7 mouse cellular contexts compared by ENCODE assay signal in the genomic region with DNA sequence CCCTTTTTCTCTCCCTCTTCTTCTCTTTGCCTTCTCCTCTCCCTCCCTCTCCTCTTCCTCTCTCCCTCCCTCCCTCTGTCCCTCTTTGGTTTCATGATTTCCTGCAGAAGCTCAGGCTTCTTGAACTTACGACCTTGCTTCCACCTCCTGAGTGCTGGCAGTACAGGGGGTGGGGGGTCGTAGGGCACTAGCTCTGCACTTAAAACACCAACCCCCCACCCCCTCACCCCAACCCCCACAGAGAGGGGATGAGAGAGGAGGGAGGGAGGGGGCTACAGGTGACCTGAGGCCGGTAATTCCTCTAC. TPM values are rescaled to one million over a fixed set of nuclear protein-coding genes. Genes with fewer than 3 reads are reported as not detected.
DNase-seq lines count a peak whose midpoint lies in the region; ATAC-seq and TF ChIP-seq lines count a peak whose summit lies in the region.

No protein-coding gene starts in this region.

- no peaks in the 10 kb centered on the region for H3K4me1 ChIP-seq in spleen, adult 2 months (ENCODE audit: control insufficient read depth, insufficient read depth, insufficient read length)
- peaks cover 12% of the 10 kb centered on the region for H3K4me1 ChIP-seq in forebrain, embryonic 12.5 days
- 0 out of 2 replicates have a peak, but pooled peaks cover 7% of the 10 kb centered on the region for H3K4me1 ChIP-seq in liver, embryonic 11.5 days (replicated peaks; ENCODE audit: control insufficient read depth, insufficient read depth, low read length)

- H3K4me2 ChIP-seq in forebrain, embryonic 12.5 days: peak overlapping the region; percentile 83
- H3K4me2 ChIP-seq in liver, embryonic 11.5 days: peak overlapping the region; percentile 80

- 0% methylated on average over 3 of the region's 3 CpGs for WGBS in spleen, adult 2 months
- 1% methylated on average over 3 of the region's 3 CpGs for WGBS in forebrain, embryonic 12.5 days
- WGBS in liver, embryonic 11.5 days: 1% methylated on average over 3 of the region's 3 CpGs

- H3K27ac ChIP-seq in spleen, adult 2 months (ENCODE audit: insufficient read depth, low read length): peak overlapping the region; percentile 93
- H3K27ac ChIP-seq in forebrain, embryonic 12.5 days: no peak overlapping the region
- H3K27ac ChIP-seq in liver, embryonic 11.5 days (ENCODE audit: low read depth, low read length): peak overlapping the region; percentile 76

- H3K4me3 ChIP-seq in spleen, adult 2 months (ENCODE audit: extremely low read depth, insufficient read depth, insufficient read length): peak overlapping the region; percentile 89
- peak overlapping the region; percentile 48 for H3K4me3 ChIP-seq in forebrain, embryonic 12.5 days (replicated peaks)
- peak overlapping the region; percentile 68 for H3K4me3 ChIP-seq in liver, embryonic 11.5 days (ENCODE audit: low read depth, low read length)

- no peak for TF ChIP-seq CTCF in spleen, adult 2 months (IDR thresholded peaks at IDR 0.05; ENCODE audit: extremely low read depth, insufficient read depth, insufficient read length, insufficient replicate concordance)

- peaks cover 7% of the 10 kb centered on the region; the same call in 1 of the 2 replicates for H3K36me3 ChIP-seq in spleen, adult 2 months (ENCODE audit: control insufficient read depth, insufficient read depth, low read length)
- H3K36me3 ChIP-seq in forebrain, embryonic 12.5 days (replicated peaks): no peaks in the 10 kb centered on the region
- peaks cover 5% of the 10 kb centered on the region for H3K36me3 ChIP-seq in liver, embryonic 11.5 days (ENCODE audit: control insufficient read depth, insufficient read depth, low read length)

- no peak for ATAC-seq in forebrain, embryonic 12.5 days (ENCODE audit: low FRiP score)
- peak; percentile 46; the same call in 1 of the 2 replicates for ATAC-seq in liver, embryonic 11.5 days (replicated peaks; ENCODE audit: low FRiP score)
- no peak for ATAC-seq in cerebellum, adult (ENCODE audit: insufficient number of reproducible peaks, low FRiP score, low TSS enrichment)

- no peaks in the 10 kb centered on the region for H3K9me3 ChIP-seq in forebrain, embryonic 12.5 days
- no peaks in the 10 kb centered on the region; the same call in 1 of the 2 replicates for H3K9me3 ChIP-seq in liver, embryonic 11.5 days (ENCODE audit: control insufficient read depth, low read length)

- no peak for TF ChIP-seq POLR2A in spleen, adult 2 months (IDR thresholded peaks at IDR 0.05; ENCODE audit: low read depth, low read length)

- no peak for DNase-seq in spleen, adult 2 months (ENCODE audit: low read depth in 1 of 2, low spot score in 2 of 2)
- no peak for DNase-seq in spleen, adult 18-20 months
- no peak for DNase-seq in liver, embryonic 11.5 days (ENCODE audit: low spot score)
- DNase-seq in thymus, postnatal 25 days: peak; percentile 33
- DNase-seq in adrenal gland, adult 8-10 months: no peak

- H3K9ac ChIP-seq in forebrain, embryonic 12.5 days: peak overlapping the region; percentile 53
- peak overlapping the region; percentile 85 for H3K9ac ChIP-seq in liver, embryonic 11.5 days (ENCODE audit: low read depth, low read length)

- no peaks in the 10 kb centered on the region for H3K27me3 ChIP-seq in spleen, adult 2 months (ENCODE audit: control insufficient read depth, insufficient read depth, low read length)
- H3K27me3 ChIP-seq in forebrain, embryonic 12.5 days: 0 out of 2 replicates have a peak, but pooled peaks cover 3% of the 10 kb centered on the region
- H3K27me3 ChIP-seq in liver, embryonic 11.5 days (replicated peaks; ENCODE audit: control insufficient read depth, insufficient read depth, low read length): no peaks in the 10 kb centered on the region

RNA-seq across cellular contexts. Expression of a gene that starts 0.8 kb away (rescaled TPM):
- polyA plus RNA-seq in spleen, adult 2 months (2012; rRNA removed): 5.6 and 6.3 TPM in 2 replicates
- 10.1 and 11.1 TPM in 2 replicates for polyA plus RNA-seq in forebrain, embryonic 12.5 days (2016; fragmentation: Nextera tagmentation; extraction: Ambion mirVana)
- 28.8 and 30.3 TPM in 2 replicates for polyA plus RNA-seq in liver, embryonic 11.5 days (2014; fragmentation: Nextera tagmentation; extraction: Ambion mirVana)
- 10 to 100 TPM; 20.2 to 29.9 (median 22.8) TPM for total RNA-seq in adrenal gland, adult 8-10 months (2022)
